Mouse (Mus musculus) megakaryocyte, embryonic 14.5 days (primary cell): ENCODE measurements around the gene Tspan12.

Source experiments
- FLI1 ChIP-seq: IDR thresholded peaks from 2 replicates; pipeline ENCODE4 v1.6.1; 2012; ENCODE audit warnings: low read length, inconsistent platforms, mixed read lengths
- GATA1 ChIP-seq: IDR thresholded peaks from 3 replicates; pipeline ENCODE4 v1.6.1; 2012; ENCODE audit warnings: mixed read lengths, low read length, inconsistent platforms, borderline replicate concordance

DNA sequence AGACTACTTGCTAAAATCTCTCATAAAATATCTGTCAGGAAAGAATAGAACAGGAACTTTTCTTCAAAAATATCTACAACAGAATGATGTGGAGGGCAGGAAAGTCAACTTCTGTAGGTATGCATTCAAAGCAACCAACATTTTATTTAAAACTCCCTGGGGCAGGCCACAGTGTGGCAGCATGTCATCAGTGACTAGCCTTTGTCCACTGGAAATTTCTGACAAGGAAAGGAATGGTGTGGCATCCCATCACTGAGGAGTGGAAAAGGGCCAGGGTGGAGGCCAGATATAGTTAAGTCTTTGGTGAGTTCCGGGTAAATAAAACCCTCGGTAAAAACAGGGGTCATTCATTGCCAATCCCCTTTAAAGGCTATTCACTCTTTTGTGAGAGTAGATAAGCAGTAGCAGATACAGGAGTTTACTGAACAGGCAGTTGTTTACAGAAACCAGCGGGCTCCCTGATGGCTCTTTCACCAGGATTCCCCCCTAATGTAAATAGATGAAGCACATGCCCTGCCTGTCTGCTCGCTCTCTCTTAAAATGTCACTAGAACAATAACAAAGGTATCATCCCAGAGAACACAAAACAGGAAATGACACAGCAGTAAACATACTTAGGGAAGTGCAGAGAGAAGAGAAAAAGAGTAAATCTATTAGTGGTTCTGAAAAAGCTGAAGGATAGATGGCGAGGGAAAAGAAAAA is 34.1 kb downstream of the Tspan12 start:
- TF ChIP-seq GATA1 (no peak), FLI1 (no peak)
